Mouse (Mus musculus): Measurements from ENCODE around the gene 1700025G04Rik. TPM values are rescaled to one million over a fixed set of nuclear protein-coding genes. Genes with fewer than 3 reads are reported as not detected.
"Not testable (repeated sequence)": the region's sequence is repeated elsewhere in the genome, so short reads cannot be mapped to it uniquely, and the experiment has no call there.

Gene 1700025G04Rik
- polyA plus RNA-seq, 2 experiments, result 24.3 to 36.4 TPM

- 85% methylated on average over 2 of the region's 2 CpGs for WGBS
Observed at GRCm38 (mm10) chr1:151848286-151848685, 241.6 kb downstream of the 1700025G04Rik start.

GRCm38 (mm10) chr1:151845926-151846782 is 243.8 kb downstream of the 1700025G04Rik start:
- H3K27ac ChIP-seq (replicated peaks; ENCODE audit: low read depth, low read length), result no peak overlapping the region
- H3K4me2 ChIP-seq (replicated peaks; ENCODE audit: low read depth, low read length, severe bottlenecking), result no peak overlapping the region
- H3K9ac ChIP-seq (ENCODE audit: low read depth, low read length, severe bottlenecking), result no peak overlapping the region
- H3K4me3 ChIP-seq (replicated peaks; ENCODE audit: low read length), result no peak overlapping the region
- no peaks in the 10 kb centered on the region for H3K27me3 ChIP-seq (ENCODE audit: control insufficient read depth, insufficient read depth, low read length)
- no peak for ATAC-seq (ENCODE audit: low FRiP score, low read depth)
- H3K4me1 ChIP-seq (ENCODE audit: control insufficient read depth, insufficient read depth, low read length), result 0 out of 2 replicates have a peak, but pooled peaks cover 2% of the 10 kb centered on the region
- WGBS, result 57% methylated on average over 19 of the region's 19 CpGs
- no peaks in the 10 kb centered on the region for H3K36me3 ChIP-seq (ENCODE audit: control insufficient read depth, insufficient read depth, low read length)
- DNase-seq (ENCODE audit: low spot score), result no peak
- no peaks in the 10 kb centered on the region for H3K9me3 ChIP-seq (ENCODE audit: control insufficient read depth, low read length)
- TF ChIP-seq POLR2A (IDR thresholded peaks at IDR 0.05; ENCODE audit: borderline replicate concordance, extremely low read depth, insufficient read depth, insufficient read length), result no peak

More at GRCm38 (mm10) chr1:151848286-151848685, 241.6 kb downstream of the 1700025G04Rik start:
- no peaks in the 10 kb centered on the region for H3K36me3 ChIP-seq (ENCODE audit: control insufficient read depth, insufficient read depth, low read length)
- TF ChIP-seq POLR2A (IDR thresholded peaks at IDR 0.05; ENCODE audit: borderline replicate concordance, extremely low read depth, insufficient read depth, insufficient read length), result no peak
- no peaks in the 10 kb centered on the region for H3K9me3 ChIP-seq (ENCODE audit: control insufficient read depth, low read length)
- H3K4me1 ChIP-seq (ENCODE audit: control insufficient read depth, insufficient read depth, low read length), result 0 out of 2 replicates have a peak, but pooled peaks cover 2% of the 10 kb centered on the region
- H3K27ac ChIP-seq (replicated peaks; ENCODE audit: low read depth, low read length), result no peak overlapping the region
- DNase-seq (ENCODE audit: low spot score), result no peak
- no peaks in the 10 kb centered on the region for H3K27me3 ChIP-seq (ENCODE audit: control insufficient read depth, insufficient read depth, low read length)
- no peak for ATAC-seq (ENCODE audit: low FRiP score, low read depth)
- H3K4me2 ChIP-seq (replicated peaks; ENCODE audit: low read depth, low read length, severe bottlenecking), result no peak overlapping the region
- no peak overlapping the region for H3K4me3 ChIP-seq (replicated peaks; ENCODE audit: low read length)
- no peak overlapping the region for H3K9ac ChIP-seq (ENCODE audit: low read depth, low read length, severe bottlenecking)

DNA sequence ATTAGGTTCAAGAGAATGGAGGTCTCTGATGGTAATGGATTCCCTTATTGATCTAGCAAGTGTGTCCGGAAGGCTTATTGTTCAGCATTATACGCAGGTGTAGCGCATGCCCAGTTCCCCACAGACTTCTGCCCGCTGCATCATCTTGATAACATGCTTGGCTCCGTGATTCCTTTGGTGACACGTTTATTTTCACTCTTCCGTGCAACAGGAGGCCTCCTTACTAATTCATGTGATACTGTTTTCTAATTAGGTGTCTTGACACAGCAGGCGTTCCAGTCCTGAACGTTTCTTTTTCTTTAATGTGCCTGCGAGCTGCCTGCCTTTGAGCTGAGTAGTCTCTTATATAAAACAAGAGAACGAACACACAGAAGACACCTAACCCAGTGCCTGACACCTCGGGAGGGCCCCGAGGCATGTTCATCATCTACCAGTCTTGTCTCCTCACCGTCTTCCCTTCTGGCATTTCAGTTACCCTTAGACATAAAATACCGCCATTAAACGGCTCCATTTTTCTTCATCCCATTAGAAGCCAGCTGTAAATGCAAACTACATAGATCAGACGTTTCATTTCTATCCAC is 244.6 kb downstream of the 1700025G04Rik start:
- TF ChIP-seq POLR2A (IDR thresholded peaks at IDR 0.05; ENCODE audit: borderline replicate concordance, extremely low read depth, insufficient read depth, insufficient read length), result no peak
- H3K4me1 ChIP-seq (ENCODE audit: control insufficient read depth, insufficient read depth, low read length), result 0 out of 2 replicates have a peak, but pooled peaks cover 2% of the 10 kb centered on the region
- H3K36me3 ChIP-seq (ENCODE audit: control insufficient read depth, insufficient read depth, low read length), result no peaks in the 10 kb centered on the region
- no peaks in the 10 kb centered on the region for H3K27me3 ChIP-seq (ENCODE audit: control insufficient read depth, insufficient read depth, low read length)
- DNase-seq (ENCODE audit: low spot score) (no peak), ATAC-seq (ENCODE audit: low FRiP score, low read depth) (no peak)
- WGBS, result 65% methylated on average over 17 of the region's 17 CpGs
- H3K9ac ChIP-seq (ENCODE audit: low read depth, low read length, severe bottlenecking), result no peak overlapping the region
- H3K9me3 ChIP-seq (ENCODE audit: control insufficient read depth, low read length), result no peaks in the 10 kb centered on the region
- H3K4me2 ChIP-seq (replicated peaks; ENCODE audit: low read depth, low read length, severe bottlenecking), result no peak overlapping the region
- H3K27ac ChIP-seq (replicated peaks; ENCODE audit: low read depth, low read length), result no peak overlapping the region
- H3K4me3 ChIP-seq (replicated peaks; ENCODE audit: low read length), result no peak overlapping the region

- H3K4me2 ChIP-seq (replicated peaks; ENCODE audit: low read depth, low read length, severe bottlenecking); H3K27ac ChIP-seq (replicated peaks; ENCODE audit: low read depth, low read length); H3K27me3 ChIP-seq (ENCODE audit: control insufficient read depth, insufficient read depth, low read length); H3K36me3 ChIP-seq (ENCODE audit: control insufficient read depth, insufficient read depth, low read length); ATAC-seq (ENCODE audit: low FRiP score, low read depth); H3K4me3 ChIP-seq (replicated peaks; ENCODE audit: low read length); H3K9me3 ChIP-seq (ENCODE audit: control insufficient read depth, low read length); DNase-seq (ENCODE audit: low spot score); H3K9ac ChIP-seq (ENCODE audit: low read depth, low read length, severe bottlenecking); H3K4me1 ChIP-seq (ENCODE audit: control insufficient read depth, insufficient read depth, low read length): not testable (repeated sequence)
- WGBS, result 93% methylated on average over 1 of the region's 1 CpGs
Observed at GRCm38 (mm10) chr1:151840345-151840744, 249.6 kb downstream of the 1700025G04Rik start.

DNA sequence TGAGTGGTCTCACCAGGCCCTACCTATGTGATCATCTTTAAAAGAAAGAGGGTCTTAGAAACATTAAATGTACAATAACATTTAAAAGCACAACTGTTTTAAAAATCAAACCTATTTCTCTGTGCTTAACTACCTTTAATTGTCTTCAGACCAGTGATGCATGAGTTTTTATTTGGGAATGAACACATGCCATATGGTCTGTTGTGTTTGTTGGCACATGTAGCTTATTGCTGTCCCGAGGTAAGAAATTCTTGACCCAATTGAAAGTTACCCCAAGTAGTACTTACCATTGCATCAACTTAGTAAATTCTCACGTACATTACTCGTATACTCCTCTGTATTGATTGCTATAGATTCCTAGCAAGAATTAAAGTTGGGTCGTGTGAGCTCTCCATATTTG is 254.7 kb downstream of the 1700025G04Rik start:
- WGBS, result 86% methylated on average over 4 of the region's 4 CpGs

More for the DNA sequence above, 254.7 kb downstream of the 1700025G04Rik start:
- no peak for TF ChIP-seq POLR2A (IDR thresholded peaks at IDR 0.05; ENCODE audit: borderline replicate concordance, extremely low read depth, insufficient read depth, insufficient read length)
- DNase-seq (ENCODE audit: low spot score) (no peak), ATAC-seq (ENCODE audit: low FRiP score, low read depth) (no peak)
- Histone ChIP-seq H3K4me3 (replicated peaks; ENCODE audit: low read length) (no peak overlapping the region), H3K27me3 (ENCODE audit: control insufficient read depth, insufficient read depth, low read length) (no peaks in the 10 kb centered on the region), H3K4me1 (ENCODE audit: control insufficient read depth, insufficient read depth, low read length) (no peaks in the 10 kb centered on the region), H3K27ac (replicated peaks; ENCODE audit: low read depth, low read length) (no peak overlapping the region), H3K9ac (ENCODE audit: low read depth, low read length, severe bottlenecking) (no peak overlapping the region), H3K4me2 (replicated peaks; ENCODE audit: low read depth, low read length, severe bottlenecking) (no peak overlapping the region), H3K36me3 (ENCODE audit: control insufficient read depth, insufficient read depth, low read length) (no peaks in the 10 kb centered on the region), H3K9me3 (ENCODE audit: control insufficient read depth, low read length) (no peaks in the 10 kb centered on the region)
